Mouse (Mus musculus) E14TG2a.4 (cell line): ENCODE data around the gene Crybg3.

Experiments
- CTCF ChIP-seq: conservative IDR thresholded peaks from 2 replicates; pipeline ENCODE4 v1.5.1; 2014; ENCODE audit warnings: low read length
- NANOG ChIP-seq: IDR thresholded peaks from 2 replicates; pipeline ENCODE4 v1.6.1; 2014; ENCODE audit warnings: borderline replicate concordance, low read length, mixed read lengths

DNA sequence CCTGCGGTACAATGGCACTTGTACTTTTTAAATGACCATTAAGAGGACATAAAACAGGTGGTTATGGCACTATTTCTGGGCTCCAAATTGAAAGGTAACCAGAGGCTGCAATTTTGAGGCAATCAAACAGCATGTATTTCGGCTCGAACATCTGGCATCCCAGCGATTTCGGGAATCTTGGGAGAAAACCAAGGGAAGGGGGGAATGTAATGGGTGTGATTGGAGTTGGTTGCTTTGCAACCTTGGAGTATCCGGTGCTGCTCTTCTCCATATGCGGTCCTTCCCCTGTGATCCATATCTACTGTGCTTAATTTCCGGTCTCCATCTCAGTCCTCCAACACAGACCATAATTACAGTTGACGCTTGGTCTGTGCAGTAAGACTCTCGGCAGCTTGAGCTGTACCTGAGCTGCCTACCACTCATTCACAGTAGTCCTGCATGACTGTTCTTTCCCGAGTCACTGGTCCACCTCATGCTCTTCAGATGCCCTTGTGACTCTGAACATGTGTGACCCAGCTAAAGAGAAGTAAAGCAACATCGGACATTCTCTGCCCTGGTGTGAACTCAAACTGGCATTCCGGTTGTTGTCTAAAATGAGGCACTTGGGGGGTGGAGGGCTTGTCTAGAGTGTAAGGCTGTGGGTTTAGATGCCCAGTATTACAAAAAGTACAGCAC lies 12.3 kb downstream of the Crybg3 start:
- TF ChIP-seq CTCF (no peak), NANOG (no peak)
